19 mouse cellular contexts compared by ENCODE assay signal in genomic region chr16:34847638-34848037, GRCm38 (mm10).
DNase-seq lines count a peak whose midpoint lies in the region; ATAC-seq and TF ChIP-seq lines count a peak whose summit lies in the region.
"Had no signal": no experiment of that assay in that cellular context is flagged by ENCODE, and none has a peak within 500 bp of the region (broad histone marks: within the 10 kb centered on the region; RNA-seq: fewer than 3 reads in every experiment).

No protein-coding gene starts in this region.

- H3K4me1 ChIP-seq in heart, embryonic 10.5 days: 0 out of 2 replicates have a peak, but pooled peaks cover 9% of the 10 kb centered on the region
- peaks cover 3% of the 10 kb centered on the region; the same call in 1 of the 2 replicates for H3K4me1 ChIP-seq in kidney, embryonic 16.5 days (ENCODE audit: insufficient read depth, low read length)
- H3K4me1 ChIP-seq in lung, postnatal 0 days (ENCODE audit: insufficient read depth, low read depth, low read length): no peaks in the 10 kb centered on the region
- H3K4me1 ChIP-seq in embryonic facial prominence, embryonic 15.5 days: peaks cover 18% of the 10 kb centered on the region

- TF ChIP-seq CTCF in lung, postnatal 0 days (IDR thresholded peaks at IDR 0.05): no peak

- H3K4me3 ChIP-seq in heart, embryonic 10.5 days: no peak overlapping the region
- H3K4me3 ChIP-seq in kidney, embryonic 16.5 days (ENCODE audit: low read length): no peak overlapping the region
- no peak overlapping the region for H3K4me3 ChIP-seq in lung, postnatal 0 days (ENCODE audit: low read depth, low read length)
- no peak overlapping the region for H3K4me3 ChIP-seq in embryonic facial prominence, embryonic 15.5 days (replicated peaks)
- H3K4me3 ChIP-seq: embryonic facial prominence, embryonic 13.5 days; layer of hippocampus, adult 2 months; neural tube, embryonic 13.5 days had no signal

- no peaks in the 10 kb centered on the region for H3K36me3 ChIP-seq in heart, embryonic 10.5 days
- no peaks in the 10 kb centered on the region for H3K36me3 ChIP-seq in kidney, embryonic 16.5 days (ENCODE audit: insufficient read depth, low read length)
- H3K36me3 ChIP-seq in lung, postnatal 0 days (ENCODE audit: insufficient read depth, low read length): no peaks in the 10 kb centered on the region
- H3K36me3 ChIP-seq in embryonic facial prominence, embryonic 15.5 days: no peaks in the 10 kb centered on the region
- H3K36me3 ChIP-seq: embryonic facial prominence, embryonic 13.5 days; neural tube, embryonic 13.5 days had no signal

- no peak overlapping the region for H3K27ac ChIP-seq in heart, embryonic 10.5 days
- peak overlapping the region; percentile 40; the same call in 1 of the 2 replicates for H3K27ac ChIP-seq in kidney, embryonic 16.5 days (ENCODE audit: low read length)
- H3K27ac ChIP-seq in lung, postnatal 0 days (ENCODE audit: low read length): no peak overlapping the region
- peak overlapping the region; percentile 60; the same call in 1 of the 2 replicates for H3K27ac ChIP-seq in embryonic facial prominence, embryonic 15.5 days (replicated peaks)
- H3K27ac ChIP-seq: embryonic facial prominence, embryonic 13.5 days; layer of hippocampus, adult 2 months; neural tube, embryonic 13.5 days had no signal

- no peak overlapping the region for H3K9ac ChIP-seq in kidney, embryonic 16.5 days (replicated peaks; ENCODE audit: low read length)
- no peak overlapping the region for H3K9ac ChIP-seq in lung, postnatal 0 days (replicated peaks; ENCODE audit: low read depth)
- H3K9ac ChIP-seq in embryonic facial prominence, embryonic 15.5 days: no peak overlapping the region
- H3K9ac ChIP-seq: embryonic facial prominence, embryonic 13.5 days; neural tube, embryonic 13.5 days had no signal

- TF ChIP-seq EP300 in lung, postnatal 0 days (IDR thresholded peaks at IDR 0.05): 0 out of 2 replicates have a peak, but pooled peaks have one; percentile 37

- no peak for ATAC-seq in kidney, embryonic 16.5 days (ENCODE audit: low FRiP score, low TSS enrichment)
- peak; percentile 69 for ATAC-seq in lung, postnatal 0 days
- no peak for ATAC-seq in embryonic facial prominence, embryonic 15.5 days (ENCODE audit: insufficient number of reproducible peaks, low FRiP score, low TSS enrichment, low read depth)
- no peak for ATAC-seq in frontal cortex, adult (ENCODE audit: low TSS enrichment)
- ATAC-seq: hindbrain, embryonic 16.5 days; intestine, postnatal 0 days had no signal

- peak; percentile 76 for DNase-seq in heart, embryonic 10.5 days (ENCODE audit: low spot score)
- DNase-seq in heart, adult 9 months (ENCODE audit: low spot score in 2 of 2): no peak
- no peak for DNase-seq in kidney, postnatal 4 days
- no peak for DNase-seq in lung, postnatal 0 days (ENCODE audit: low spot score)
- no peak for DNase-seq in lung, adult 18-20 months
- DNase-seq: cerebellum, adult 8-10 months; gastrocnemius, postnatal 36 days; left cerebral cortex, postnatal 4 days; right cerebral cortex, postnatal 25 days; thymus, postnatal 25 days had no signal

- H3K27me3 ChIP-seq in heart, embryonic 10.5 days (ENCODE audit: insufficient read depth, poor library complexity, severe bottlenecking): no peaks in the 10 kb centered on the region
- no peaks in the 10 kb centered on the region for H3K27me3 ChIP-seq in kidney, embryonic 16.5 days (ENCODE audit: insufficient read depth, low read length)
- H3K27me3 ChIP-seq in lung, postnatal 0 days (replicated peaks; ENCODE audit: insufficient read depth, low read length): no peaks in the 10 kb centered on the region
- H3K27me3 ChIP-seq in embryonic facial prominence, embryonic 15.5 days: no peaks in the 10 kb centered on the region
- H3K27me3 ChIP-seq: embryonic facial prominence, embryonic 13.5 days; neural tube, embryonic 13.5 days had no signal

- no peak overlapping the region for H3K4me2 ChIP-seq in kidney, embryonic 16.5 days (replicated peaks; ENCODE audit: low read depth, low read length)
- no peak overlapping the region for H3K4me2 ChIP-seq in lung, postnatal 0 days (replicated peaks; ENCODE audit: low read depth, low read length)
- no peak overlapping the region for H3K4me2 ChIP-seq in embryonic facial prominence, embryonic 15.5 days (replicated peaks)
- H3K4me2 ChIP-seq: embryonic facial prominence, embryonic 13.5 days; midbrain, embryonic 11.5 days; neural tube, embryonic 13.5 days had no signal

- H3K9me3 ChIP-seq in heart, embryonic 10.5 days: no peaks in the 10 kb centered on the region
- H3K9me3 ChIP-seq in kidney, embryonic 16.5 days (ENCODE audit: low read length): no peaks in the 10 kb centered on the region
- no peaks in the 10 kb centered on the region for H3K9me3 ChIP-seq in lung, postnatal 0 days (ENCODE audit: low read length)
- H3K9me3 ChIP-seq in embryonic facial prominence, embryonic 15.5 days (replicated peaks): no peaks in the 10 kb centered on the region
- H3K9me3 ChIP-seq: embryonic facial prominence, embryonic 13.5 days had no signal

- WGBS in heart, embryonic 10.5 days: 42% methylated on average over 3 of the region's 3 CpGs
- WGBS in kidney, embryonic 16.5 days: 40% methylated on average over 3 of the region's 3 CpGs
- 41% methylated on average over 3 of the region's 3 CpGs for WGBS in lung, postnatal 0 days
- 56% methylated on average over 3 of the region's 3 CpGs for WGBS in embryonic facial prominence, embryonic 15.5 days

Comparison
In these comparisons a context has a peak if more than half of its experiments do, and no peak if none do; other contexts are left out.
1. H3K27ac ChIP-seq: peak in kidney, embryonic 16.5 days (single experiment) and embryonic facial prominence, embryonic 15.5 days (single experiment); none in heart, embryonic 10.5 days (single experiment) and lung, postnatal 0 days (single experiment).